Mouse (Mus musculus) CH12F3 (cell line): ENCODE data around the gene Mta2.

Experiments
- in situ Hi-C: fragments of 300-500 bp; cut with MboI; formaldehyde crosslinking; loops from 2 replicates; pipeline ENCODE4 v1.14.3; 2020; ENCODE audit warnings: low sequenced_read_pairs

The Mta2 gene

DNA sequence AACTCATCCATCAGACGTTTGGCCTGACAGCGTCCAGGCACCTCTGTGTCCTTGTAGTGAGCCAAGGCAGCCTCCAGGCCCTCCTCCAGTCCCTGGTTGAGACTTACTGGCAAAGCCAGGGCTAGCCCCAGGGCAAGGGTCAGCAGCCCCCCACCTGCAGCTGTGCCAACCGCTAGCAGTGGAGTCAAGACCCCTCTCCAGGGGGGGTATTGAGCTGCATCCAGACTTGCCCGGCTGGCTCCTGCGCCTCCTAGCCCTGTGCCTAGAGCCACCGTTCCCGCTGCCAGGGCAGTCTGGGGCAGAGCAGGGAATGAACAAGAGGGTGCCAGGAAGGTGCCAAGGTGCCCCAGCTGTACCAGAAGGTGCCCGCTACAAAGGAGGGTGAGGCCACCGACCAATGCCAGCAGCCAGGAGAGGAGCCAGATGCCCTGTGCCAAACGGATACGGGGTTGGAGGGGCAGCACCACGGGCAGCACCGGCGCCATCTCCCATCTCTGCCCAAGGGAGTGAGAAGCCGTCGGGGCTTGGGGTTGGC, 12.9 kb upstream of the Mta2 start:
- in situ Hi-C loops: no loop called here

DNA sequence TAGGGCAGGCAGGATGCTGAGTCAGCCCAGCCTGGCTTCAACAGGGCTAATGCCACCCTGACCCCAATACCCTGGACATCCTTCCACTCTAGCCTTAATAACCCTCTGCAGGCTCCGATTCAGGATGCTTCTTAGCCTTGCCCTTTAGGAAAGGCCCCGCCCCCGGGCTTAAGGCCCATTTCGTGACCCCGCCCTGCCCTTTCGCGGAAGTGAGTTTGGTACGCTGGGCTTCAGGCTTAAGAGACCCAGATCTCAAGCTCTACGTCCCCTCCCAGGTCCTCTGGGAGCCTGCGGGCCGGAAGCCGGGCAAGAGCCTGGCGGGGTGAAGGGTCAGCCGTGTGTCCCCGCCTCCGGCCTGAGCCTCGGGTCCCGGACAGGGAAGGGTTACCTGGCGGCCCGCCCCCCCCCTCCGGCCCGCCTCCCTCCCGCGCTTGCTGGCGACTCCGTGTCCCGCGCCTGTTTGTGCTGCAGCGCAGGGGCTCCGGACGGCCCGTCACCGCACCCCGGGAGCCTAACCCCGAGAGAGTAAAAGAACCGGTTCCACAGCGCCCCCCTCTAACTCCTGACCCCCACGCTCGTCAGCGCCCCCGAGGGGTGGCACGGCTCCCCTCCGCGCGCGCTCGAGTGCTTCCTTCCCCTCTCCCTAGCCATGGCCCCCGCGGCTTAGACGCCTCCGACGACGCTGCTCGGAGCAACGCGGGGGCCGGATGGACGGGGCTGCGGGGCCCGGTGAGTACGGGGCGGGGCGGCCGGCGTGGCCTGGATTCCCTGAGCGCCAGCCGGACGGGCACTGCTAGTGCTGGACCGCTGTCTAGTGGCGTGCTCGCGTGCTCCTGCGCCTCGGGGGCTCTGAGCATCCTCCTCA, 12.2 kb upstream of the Mta2 start, which contains the start of the genes Rom1 and Eml3:
Gene Rom1 (minus strand): TSS at position 133 of the 865 bp plus-strand sequence.
Gene Eml3 (plus strand): TSS at position 329 of the 865 bp plus-strand sequence.
- in situ Hi-C loops: no loop called here

DNA sequence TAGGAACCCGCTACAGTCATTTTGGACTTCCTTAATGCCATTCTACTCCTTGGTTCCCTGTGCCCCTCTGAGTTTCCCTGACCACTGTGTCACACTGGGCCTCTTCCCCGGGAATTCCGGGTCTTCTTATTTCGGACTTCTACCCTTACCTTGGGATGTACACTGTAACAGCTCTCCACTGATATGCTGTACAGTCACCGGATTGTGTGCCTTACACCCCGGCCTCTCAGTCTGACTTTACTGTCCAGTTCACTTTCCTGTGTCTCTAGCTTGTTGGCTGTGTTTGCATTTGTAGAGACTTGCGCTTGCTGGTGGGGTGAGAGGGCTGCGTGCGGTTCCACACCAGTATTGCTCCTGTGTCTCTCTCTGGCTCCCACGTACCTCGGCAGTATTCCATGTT, 11.6 kb upstream of the Mta2 start:
- in situ Hi-C loops: no loop called here

DNA sequence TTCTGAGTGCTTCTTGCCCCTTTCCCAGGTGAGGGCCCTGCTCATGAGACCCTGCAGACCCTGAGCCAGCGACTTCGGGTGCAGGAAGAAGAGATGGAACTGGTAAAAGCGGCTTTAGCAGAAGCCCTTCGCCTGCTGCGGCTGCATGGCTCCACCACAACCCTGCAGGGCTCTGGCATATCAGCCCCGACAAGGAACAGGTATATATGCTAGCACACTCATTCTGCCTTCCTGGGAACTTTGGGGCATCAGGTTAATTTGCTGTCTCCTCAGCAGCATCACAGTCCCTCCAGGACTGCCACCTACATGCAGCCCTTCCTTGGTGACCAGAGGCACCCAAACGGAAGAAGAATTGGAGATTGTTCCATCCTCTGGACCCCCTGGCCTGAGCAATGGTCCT, 10.9 kb upstream of the Mta2 start:
- in situ Hi-C loops: no loop called here

GRCm38 (mm10) chr19:8936736-8937135, 4.9 kb upstream of the Mta2 start:
- in situ Hi-C loops: no loop called here

GRCm38 (mm10) chr19:8940526-8941133, 1.0 kb upstream of the Mta2 start:
- in situ Hi-C loops: no loop called here

GRCm38 (mm10) chr19:8941136-8941514, 550 bp upstream of the Mta2 start:
- in situ Hi-C loops: no loop called here

DNA sequence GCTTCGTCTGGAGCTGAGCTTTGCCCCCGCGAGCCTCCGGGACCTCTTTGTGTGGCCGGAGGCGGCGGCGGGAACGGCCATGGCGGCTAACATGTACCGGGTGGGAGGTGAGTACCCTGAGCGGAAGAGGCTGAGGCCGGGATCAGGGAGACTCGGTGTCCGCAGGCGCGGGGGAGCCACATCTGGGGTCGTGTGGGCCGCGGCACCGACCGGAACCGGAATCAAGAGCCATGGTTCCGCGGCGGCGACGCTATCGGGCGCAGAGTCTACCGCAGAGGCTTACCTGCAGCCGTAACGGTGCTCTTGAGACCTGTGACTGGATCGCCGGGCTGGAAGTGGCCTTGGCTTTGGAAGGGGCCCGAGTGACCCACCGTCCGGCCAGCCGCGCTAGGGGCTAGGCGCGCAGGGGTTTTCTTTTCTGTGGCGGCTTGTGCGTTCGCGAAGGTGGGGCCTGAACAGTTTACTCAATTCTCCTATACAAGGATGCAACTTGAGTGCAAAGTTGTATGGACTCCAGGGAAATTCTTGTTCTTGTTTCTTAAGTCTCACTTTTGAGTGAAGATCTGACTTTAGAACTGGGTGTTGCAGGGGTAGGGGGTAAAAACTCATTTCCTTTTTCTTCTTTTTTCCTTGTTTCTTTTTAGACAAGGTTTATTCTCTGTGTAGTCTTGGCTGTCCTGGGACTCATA, 745 bp downstream of the Mta2 start:
- in situ Hi-C loops: no loop called here

DNA sequence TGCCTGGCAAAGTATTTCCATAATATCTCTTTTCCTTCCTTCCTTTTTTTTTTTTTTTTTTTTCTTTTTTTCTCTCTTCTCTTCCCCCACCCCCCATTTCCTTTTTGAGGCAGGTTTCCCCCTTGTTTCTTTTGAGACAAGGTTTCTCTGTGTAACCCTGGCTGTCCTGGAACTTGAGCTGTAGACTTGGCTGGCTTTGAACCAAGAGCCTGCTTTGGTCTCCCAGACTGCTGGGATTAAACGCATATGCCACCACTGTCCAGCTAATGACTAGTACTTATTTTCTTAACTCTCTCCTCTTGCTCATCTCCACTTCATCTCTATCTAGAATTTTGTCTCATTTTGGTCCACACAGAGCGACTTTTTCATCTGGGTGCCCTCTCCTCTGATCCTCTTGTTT, 1.4 kb downstream of the Mta2 start:
- in situ Hi-C loops: no loop called here

GRCm38 (mm10) chr19:8944062-8944461, 2.4 kb downstream of the Mta2 start:
- in situ Hi-C loops: no loop called here

DNA sequence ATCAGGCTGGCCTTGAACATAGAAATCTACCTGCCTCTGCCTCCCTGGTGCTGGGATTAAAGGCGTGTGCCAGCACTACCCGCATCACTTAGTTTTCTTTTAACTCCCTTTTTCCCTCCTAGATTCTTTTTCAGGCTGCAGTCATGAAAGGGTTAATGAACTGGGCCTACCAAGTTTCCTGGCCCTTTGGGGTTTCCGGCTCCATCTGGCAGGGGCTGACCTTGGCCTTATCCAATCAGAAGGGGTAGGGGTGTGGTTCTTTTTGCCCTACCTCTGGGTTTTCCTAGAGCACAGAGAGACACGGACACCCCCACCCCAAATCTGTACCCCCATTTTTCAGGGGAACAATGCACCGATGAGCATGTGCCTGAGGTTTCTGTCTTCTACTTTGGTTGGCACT, 3.1 kb downstream of the Mta2 start:
- in situ Hi-C loops: no loop called here

DNA sequence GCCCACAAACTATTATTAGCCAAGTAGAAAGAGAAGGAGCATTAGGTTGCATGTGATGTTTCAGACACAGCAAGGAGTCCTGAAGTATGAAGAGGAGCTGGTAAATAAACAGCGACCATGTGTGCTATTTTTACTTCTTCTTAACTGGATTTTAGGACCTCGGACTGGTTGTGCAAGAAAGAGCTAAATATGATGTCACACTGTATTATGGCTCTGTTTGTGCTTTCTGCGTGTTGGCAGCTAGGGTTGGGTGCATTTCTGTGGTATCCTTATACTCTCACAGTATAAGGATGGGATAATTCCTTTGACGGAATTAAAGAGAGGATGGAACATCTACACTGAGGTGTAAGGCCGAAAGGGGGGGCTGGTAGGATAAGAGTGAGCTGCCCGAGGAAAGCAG, 3.6 kb downstream of the Mta2 start:
- in situ Hi-C loops: no loop called here

DNA sequence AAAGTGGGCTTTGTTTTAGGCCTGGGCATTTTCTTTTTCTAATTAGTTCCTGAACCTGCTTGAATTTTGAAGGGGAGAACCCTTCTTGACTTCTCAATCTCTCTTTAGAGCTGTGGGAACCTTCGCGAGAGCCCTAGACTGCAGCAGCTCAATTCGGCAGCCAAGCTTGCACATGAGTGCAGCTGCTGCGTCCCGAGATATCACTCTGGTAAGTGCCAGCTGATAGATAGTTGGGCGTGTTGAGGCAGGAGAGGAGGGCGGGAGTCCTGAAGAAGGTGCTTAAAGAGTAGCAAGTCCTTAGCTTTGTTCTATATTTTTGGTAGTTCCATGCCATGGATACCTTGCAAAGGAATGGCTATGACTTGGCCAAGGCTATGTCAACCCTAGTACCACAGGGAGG, 5.3 kb downstream of the Mta2 start:
- in situ Hi-C loops: no loop called here

- in situ Hi-C loops: no loop called here
Measured at GRCm38 (mm10) chr19:8950190-8950589, 8.5 kb downstream of the Mta2 start.

DNA sequence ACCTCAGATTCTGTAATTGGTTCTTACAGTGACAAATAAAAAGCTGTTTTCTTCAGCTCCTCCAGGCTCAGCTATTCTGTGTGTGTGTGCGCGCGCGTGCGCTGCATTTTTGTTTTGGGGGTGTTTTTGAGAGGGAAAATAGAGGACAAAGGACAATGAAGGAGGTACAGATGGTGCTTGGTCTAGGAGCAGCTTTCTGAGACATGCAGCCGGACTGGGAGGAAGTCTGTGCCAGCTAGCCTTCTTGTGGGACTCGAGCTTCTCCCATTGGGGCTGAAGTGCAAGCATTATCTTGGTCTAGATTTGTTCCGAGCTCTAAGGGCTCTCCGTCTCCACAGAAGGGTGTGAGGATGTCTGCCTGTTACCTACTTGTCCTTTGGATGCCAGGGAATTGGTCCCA, 10.6 kb downstream of the Mta2 start:
- in situ Hi-C loops: no loop called here

GRCm38 (mm10) chr19:8953135-8954039, 11.7 kb downstream of the Mta2 start, which contains the start of gene Tut1:
TSS of gene Tut1 (plus strand) at chr19:8953847.
- in situ Hi-C loops: no loop called here

DNA sequence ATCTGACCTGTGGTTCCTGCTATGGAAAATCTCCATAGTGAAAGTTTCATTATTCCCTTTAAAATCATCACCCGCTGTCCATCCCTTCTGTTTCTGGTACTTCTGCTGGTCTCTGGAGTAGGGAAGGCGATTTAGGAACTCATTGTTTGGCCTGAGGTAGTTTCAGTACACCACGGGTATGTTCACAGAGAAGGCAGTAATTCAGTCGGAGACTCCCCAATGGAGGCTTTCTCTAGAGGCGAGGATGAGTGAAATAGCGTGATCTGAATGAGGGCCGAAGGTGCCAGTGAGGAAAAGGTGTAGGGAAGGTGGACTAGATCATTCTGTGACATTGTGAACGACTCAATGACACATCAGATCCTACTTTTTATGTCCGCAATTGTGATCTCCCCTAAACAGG, 12.5 kb downstream of the Mta2 start:
- in situ Hi-C loops: no loop called here

DNA sequence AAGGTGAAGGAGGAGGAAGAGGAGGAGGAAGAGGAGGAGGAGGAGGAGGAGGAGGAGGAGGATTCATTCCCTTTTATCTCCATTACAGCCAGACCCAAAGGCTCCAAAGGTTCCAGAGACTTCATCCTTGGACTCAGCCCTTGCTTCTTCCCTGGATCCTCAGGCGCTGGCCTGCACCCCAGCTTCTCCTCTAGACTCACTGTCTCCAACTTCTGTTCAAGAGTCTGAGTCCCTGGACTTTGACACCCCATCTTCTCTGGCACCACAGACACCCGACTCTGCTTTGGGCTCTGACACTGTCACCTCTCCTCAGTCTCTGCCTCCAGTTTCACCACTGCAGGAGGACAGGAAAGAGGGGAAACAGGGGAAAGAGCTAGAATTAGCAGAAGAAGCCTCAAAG, 20.6 kb downstream of the Mta2 start:
- in situ Hi-C loops: no loop called here

GRCm38 (mm10) chr19:8965075-8965474, 23.4 kb downstream of the Mta2 start:
- in situ Hi-C loops: no loop called here

DNA sequence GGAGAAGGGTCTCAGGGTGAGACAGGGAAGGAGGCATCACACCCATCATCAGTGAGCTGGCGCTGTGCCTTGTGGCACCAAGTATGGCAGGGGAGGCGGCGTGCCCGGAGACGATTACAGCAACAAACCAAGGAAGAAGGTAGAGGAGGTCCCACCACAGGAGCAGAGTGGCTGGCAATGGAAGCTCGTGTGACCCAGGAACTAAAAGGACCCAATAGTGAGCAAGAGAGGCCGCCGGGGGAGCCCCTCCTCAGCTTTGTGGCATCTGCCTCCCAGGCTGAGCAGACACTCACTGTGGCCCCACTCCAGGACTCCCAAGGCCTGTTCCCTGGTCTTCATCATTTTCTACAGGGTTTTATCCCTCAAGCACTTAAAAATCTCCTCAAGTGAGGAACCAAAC, 24.1 kb downstream of the Mta2 start:
- in situ Hi-C loops: no loop called here

DNA sequence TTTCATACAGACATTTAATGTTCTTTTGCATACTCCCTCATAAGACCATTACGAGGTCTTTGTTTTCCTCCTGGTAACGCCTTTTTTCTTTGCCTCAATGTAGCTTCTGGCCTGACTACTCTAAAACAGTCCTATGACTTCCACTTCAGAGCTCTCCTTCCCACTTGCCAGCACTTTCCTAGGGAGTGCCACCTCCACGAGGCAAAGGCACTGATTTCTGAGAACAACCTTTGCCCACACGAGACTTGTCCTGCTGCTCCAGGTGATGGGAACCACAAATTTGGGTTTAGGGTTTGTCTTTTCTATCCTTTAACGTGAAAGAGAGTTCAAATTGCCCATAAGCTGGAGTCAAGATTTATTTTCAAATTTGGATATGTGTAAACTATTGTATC, 24.5 kb downstream of the Mta2 start:
- in situ Hi-C loops: no loop called here
